Mouse (Mus musculus) heart, postnatal 25 days (tissue): ENCODE measurements at regions not wholly inside any gene's neighbourhood (a gene's known extent, or its start where the extent isn't known, plus 50 kb on each side); places are given as distances from the start of the nearest gene placed in this dataset.

Experiments used
- DNase-seq: peaks from one replicate; pipeline ENCODE4 v3.0.0; 2022; ENCODE audit warnings: low spot score
- intact Hi-C: fragments of 180-260 bp; cut with DNase I; formaldehyde crosslinking; loops from one replicate; pipeline ENCODE4 v1.15.1; 2025

GRCm38 (mm10) chr13:101625922-101626321 is 142.1 kb downstream of the Pik3r1 start:
- no peak for DNase-seq
- intact Hi-C loops: no loop called here

GRCm38 (mm10) chr13:101624179-101624581 is 143.8 kb downstream of the Pik3r1 start:
- no peak for DNase-seq
- intact Hi-C loops: no loop called here

GRCm38 (mm10) chr13:101622649-101623048 is 145.4 kb downstream of the Pik3r1 start:
- no peak for DNase-seq
- intact Hi-C loops: no loop called here

GRCm38 (mm10) chr13:101620660-101621059 is 147.4 kb downstream of the Pik3r1 start:
- intact Hi-C loops: no loop called here
- no peak for DNase-seq

GRCm38 (mm10) chr13:101619154-101619553 is 148.9 kb downstream of the Pik3r1 start:
- DNase-seq: no peak
- intact Hi-C loops: no loop called here

- no peak for DNase-seq
- intact Hi-C loops: no loop called here
Measured at GRCm38 (mm10) chr13:101612786-101613185, 155.2 kb downstream of the Pik3r1 start.

- intact Hi-C loops: no loop called here
- DNase-seq: no peak
Measured at GRCm38 (mm10) chr13:101611725-101612124, 156.3 kb downstream of the Pik3r1 start.

GRCm38 (mm10) chr13:101606184-101606730 is 161.8 kb downstream of the Pik3r1 start:
- no peak for DNase-seq
- intact Hi-C loops: no loop called here

- intact Hi-C loops: no loop called here
- no peak for DNase-seq
Measured at GRCm38 (mm10) chr13:101605685-101606084, 162.3 kb downstream of the Pik3r1 start.

- intact Hi-C loops: no loop called here
- no peak for DNase-seq
Measured at GRCm38 (mm10) chr13:101605051-101605450, 163.0 kb downstream of the Pik3r1 start.

- intact Hi-C loops: no loop called here
- DNase-seq: no peak
Measured at GRCm38 (mm10) chr13:101598126-101598485, 169.9 kb downstream of the Pik3r1 start.

GRCm38 (mm10) chr13:101597243-101598125 is 170.5 kb downstream of the Pik3r1 start:
- DNase-seq: no peak
- intact Hi-C loops: no loop called here

GRCm38 (mm10) chr13:101594511-101595175 is 173.4 kb downstream of the Pik3r1 start:
- intact Hi-C loops: no loop called here
- no peak for DNase-seq

GRCm38 (mm10) chr13:101592355-101592754 is 175.7 kb downstream of the Pik3r1 start:
- no peak for DNase-seq
- intact Hi-C loops: no loop called here

GRCm38 (mm10) chr13:101588905-101589304 is 179.1 kb downstream of the Pik3r1 start:
- DNase-seq: no peak
- intact Hi-C loops: no loop called here

- no peak for DNase-seq
- intact Hi-C loops: no loop called here
Measured at GRCm38 (mm10) chr13:101586787-101587186, 181.2 kb downstream of the Pik3r1 start.

- no peak for DNase-seq
- intact Hi-C loops: no loop called here
Measured at GRCm38 (mm10) chr13:101576481-101576880, 191.5 kb downstream of the Pik3r1 start.

- intact Hi-C loops: no loop called here
- no peak for DNase-seq
Measured at GRCm38 (mm10) chr13:101572809-101573590, 195.0 kb downstream of the Pik3r1 start.

GRCm38 (mm10) chr13:101572246-101572645 is 195.8 kb downstream of the Pik3r1 start:
- DNase-seq: no peak
- intact Hi-C loops: no loop called here

- no peak for DNase-seq
- intact Hi-C loops: no loop called here
Measured at GRCm38 (mm10) chr13:101570034-101570433, 198.0 kb downstream of the Pik3r1 start.
